Mouse (Mus musculus): ENCODE data around the gene Rxra. TPM values are rescaled to one million over a fixed set of nuclear protein-coding genes. Genes with fewer than 3 reads are reported as not detected.

Rxra gene
- polyA plus RNA-seq (2015; fragmentation: Nextera tagmentation; extraction: Ambion mirVana) = 6.7 and 7.4 TPM in 2 replicates

- H3K4me2 ChIP-seq = peak within 1 kb of the TSS; percentile 98
- H3K4me1 ChIP-seq = peaks cover 66% of the 10 kb centered on the region
- no peak for ATAC-seq (ENCODE audit: extremely low read depth, insufficient number of reproducible peaks, low FRiP score, low TSS enrichment)
- H3K27me3 ChIP-seq (replicated peaks) = peaks cover 17% of the 10 kb centered on the region; the same call in 1 of the 2 replicates
- H3K36me3 ChIP-seq = no peaks in the 10 kb centered on the region
- 4% methylated on average over 16 of the region's 16 CpGs for WGBS
- no peaks in the 10 kb centered on the region for H3K9me3 ChIP-seq
- peak within 1 kb of the TSS; percentile 97 for H3K27ac ChIP-seq (replicated peaks)
- peak within 1 kb of the TSS; percentile 95 for H3K4me3 ChIP-seq
- H3K9ac ChIP-seq = peak within 1 kb of the TSS; percentile 99
Measured at GRCm38 (mm10) chr2:27676106-27676477, at the start of gene Rxra. Rxra (plus strand) TSS chr2:27676440.

GRCm38 (mm10) chr2:27626604-27627003 lies 49.6 kb upstream of the Rxra start:
- Histone ChIP-seq H3K27me3 (replicated peaks) (no peaks in the 10 kb centered on the region), H3K27ac (replicated peaks) (no peak overlapping the region), H3K9ac (no peak overlapping the region), H3K4me2 (no peak overlapping the region), H3K9me3 (no peaks in the 10 kb centered on the region), H3K4me3 (no peak overlapping the region), H3K36me3 (no peaks in the 10 kb centered on the region), H3K4me1 (no peaks in the 10 kb centered on the region)
- WGBS = 72% methylated on average over 1 of the region's 1 CpGs
- ATAC-seq (ENCODE audit: extremely low read depth, insufficient number of reproducible peaks, low FRiP score, low TSS enrichment) = no peak

- WGBS = 77% methylated on average over 3 of the region's 3 CpGs
- H3K9me3 ChIP-seq = no peaks in the 10 kb centered on the region
- H3K4me3 ChIP-seq = no peak overlapping the region
- H3K9ac ChIP-seq = no peak overlapping the region
- no peak for ATAC-seq (ENCODE audit: extremely low read depth, insufficient number of reproducible peaks, low FRiP score, low TSS enrichment)
- H3K27ac ChIP-seq (replicated peaks) = no peak overlapping the region
- no peaks in the 10 kb centered on the region for H3K36me3 ChIP-seq
- H3K4me2 ChIP-seq = no peak overlapping the region
- no peaks in the 10 kb centered on the region; the same call in 1 of the 2 replicates for H3K27me3 ChIP-seq (replicated peaks)
- peaks cover 19% of the 10 kb centered on the region for H3K4me1 ChIP-seq
Measured at GRCm38 (mm10) chr2:27630601-27631285, 45.5 kb upstream of the Rxra start.

GRCm38 (mm10) chr2:27633471-27633870 lies 42.8 kb upstream of the Rxra start:
- Histone ChIP-seq H3K27me3 (replicated peaks) (no peaks in the 10 kb centered on the region; the same call in 1 of the 2 replicates), H3K9ac (no peak overlapping the region), H3K4me3 (no peak overlapping the region), H3K9me3 (no peaks in the 10 kb centered on the region), H3K36me3 (no peaks in the 10 kb centered on the region), H3K4me2 (no peak overlapping the region), H3K27ac (replicated peaks) (no peak overlapping the region), H3K4me1 (peaks cover 44% of the 10 kb centered on the region)
- no peak for ATAC-seq (ENCODE audit: extremely low read depth, insufficient number of reproducible peaks, low FRiP score, low TSS enrichment)
- WGBS = 70% methylated on average over 2 of the region's 2 CpGs

- WGBS = 50% methylated on average over 1 of the region's 1 CpGs
Measured at GRCm38 (mm10) chr2:27634018-27634417, 42.2 kb upstream of the Rxra start.

GRCm38 (mm10) chr2:27635147-27635738 lies 41.0 kb upstream of the Rxra start:
- WGBS = 84% methylated on average over 13 of the region's 13 CpGs
- H3K4me3 ChIP-seq = no peak overlapping the region
- ATAC-seq (ENCODE audit: extremely low read depth, insufficient number of reproducible peaks, low FRiP score, low TSS enrichment) = no peak
- H3K4me1 ChIP-seq = peaks cover 58% of the 10 kb centered on the region
- H3K27me3 ChIP-seq (replicated peaks) = no peaks in the 10 kb centered on the region; the same call in 1 of the 2 replicates
- H3K27ac ChIP-seq (replicated peaks) = no peak overlapping the region
- H3K4me2 ChIP-seq = no peak overlapping the region
- no peak overlapping the region for H3K9ac ChIP-seq
- no peaks in the 10 kb centered on the region for H3K9me3 ChIP-seq
- H3K36me3 ChIP-seq = no peaks in the 10 kb centered on the region

More at GRCm38 (mm10) chr2:27634018-27634417, 42.2 kb upstream of the Rxra start:
- H3K27ac ChIP-seq (replicated peaks) = no peak overlapping the region
- peaks cover 50% of the 10 kb centered on the region for H3K4me1 ChIP-seq
- H3K4me2 ChIP-seq = no peak overlapping the region
- no peak overlapping the region for H3K4me3 ChIP-seq
- H3K9me3 ChIP-seq = no peaks in the 10 kb centered on the region
- H3K9ac ChIP-seq = no peak overlapping the region
- no peaks in the 10 kb centered on the region; the same call in 1 of the 2 replicates for H3K27me3 ChIP-seq (replicated peaks)
- no peaks in the 10 kb centered on the region for H3K36me3 ChIP-seq
- ATAC-seq (ENCODE audit: extremely low read depth, insufficient number of reproducible peaks, low FRiP score, low TSS enrichment) = no peak

- 11% methylated on average over 1 of the region's 1 CpGs for WGBS
- Histone ChIP-seq H3K36me3 (no peaks in the 10 kb centered on the region), H3K9me3 (no peaks in the 10 kb centered on the region), H3K4me3 (no peak overlapping the region), H3K27me3 (replicated peaks) (no peaks in the 10 kb centered on the region; the same call in 1 of the 2 replicates), H3K9ac (0 out of 2 replicates have a peak overlapping the region, but pooled peaks have one; percentile 29), H3K4me2 (no peak overlapping the region), H3K4me1 (peaks cover 68% of the 10 kb centered on the region), H3K27ac (replicated peaks) (peak overlapping the region; percentile 90)
- ATAC-seq (ENCODE audit: extremely low read depth, insufficient number of reproducible peaks, low FRiP score, low TSS enrichment) = peak; percentile 81
Measured at GRCm38 (mm10) chr2:27636796-27637195, 39.4 kb upstream of the Rxra start.

- WGBS = 76% methylated on average over 8 of the region's 8 CpGs
- peak overlapping the region; percentile 90 for H3K27ac ChIP-seq (replicated peaks)
- H3K36me3 ChIP-seq = no peaks in the 10 kb centered on the region
- H3K4me2 ChIP-seq = no peak overlapping the region
- peak overlapping the region; percentile 29; the same call in 1 of the 2 replicates for H3K9ac ChIP-seq
- H3K4me1 ChIP-seq = peaks cover 68% of the 10 kb centered on the region
- H3K4me3 ChIP-seq = no peak overlapping the region
- H3K9me3 ChIP-seq = no peaks in the 10 kb centered on the region
- H3K27me3 ChIP-seq (replicated peaks) = no peaks in the 10 kb centered on the region; the same call in 1 of the 2 replicates
- no peak for ATAC-seq (ENCODE audit: extremely low read depth, insufficient number of reproducible peaks, low FRiP score, low TSS enrichment)
Measured at GRCm38 (mm10) chr2:27637281-27637896, 38.9 kb upstream of the Rxra start.

GRCm38 (mm10) chr2:27639631-27640334 lies 36.5 kb upstream of the Rxra start:
- no peak for ATAC-seq (ENCODE audit: extremely low read depth, insufficient number of reproducible peaks, low FRiP score, low TSS enrichment)
- peaks cover 64% of the 10 kb centered on the region for H3K4me1 ChIP-seq
- H3K9ac ChIP-seq = no peak overlapping the region
- H3K27me3 ChIP-seq (replicated peaks) = peaks cover 10% of the 10 kb centered on the region
- H3K36me3 ChIP-seq = no peaks in the 10 kb centered on the region
- no peak overlapping the region for H3K27ac ChIP-seq (replicated peaks)
- no peaks in the 10 kb centered on the region for H3K9me3 ChIP-seq
- H3K4me2 ChIP-seq = no peak overlapping the region
- 79% methylated on average over 5 of the region's 5 CpGs for WGBS
- H3K4me3 ChIP-seq = no peak overlapping the region

- Histone ChIP-seq H3K4me3 (no peak overlapping the region), H3K4me2 (no peak overlapping the region), H3K9me3 (no peaks in the 10 kb centered on the region), H3K4me1 (peaks cover 64% of the 10 kb centered on the region), H3K27ac (replicated peaks) (no peak overlapping the region), H3K27me3 (replicated peaks) (peaks cover 12% of the 10 kb centered on the region), H3K36me3 (no peaks in the 10 kb centered on the region), H3K9ac (no peak overlapping the region)
- no peak for ATAC-seq (ENCODE audit: extremely low read depth, insufficient number of reproducible peaks, low FRiP score, low TSS enrichment)
- WGBS = 44% methylated on average over 3 of the region's 3 CpGs
Measured at GRCm38 (mm10) chr2:27640900-27641479, 35.2 kb upstream of the Rxra start.

Data from heart, embryonic 13.5 days (tissue).